Mouse (Mus musculus): ENCODE measurements around the gene Ssc5d.

DNA sequence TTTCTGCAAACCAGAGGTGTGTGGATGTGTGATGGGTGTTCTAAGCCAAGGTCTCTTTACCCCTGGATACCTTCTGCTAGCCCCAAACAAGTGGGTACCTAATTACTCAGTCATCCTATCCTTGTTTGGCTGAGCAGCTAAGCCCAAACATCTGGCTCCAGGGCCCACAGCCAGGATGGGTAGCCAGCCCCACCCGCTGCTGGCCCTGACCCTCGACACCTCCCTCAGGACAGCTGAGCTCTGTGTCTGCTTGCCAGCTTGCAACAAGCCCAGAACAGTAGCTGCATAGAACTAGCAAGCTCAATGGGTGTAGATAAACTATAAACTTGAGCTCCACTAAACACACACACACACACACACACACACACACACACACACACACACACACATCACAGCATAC, 22.3 kb downstream of the Ssc5d start:
- TF ChIP-seq GATA1 (IDR thresholded peaks at IDR 0.05; ENCODE audit: low read length) (no peak), TAL1 (IDR thresholded peaks at IDR 0.05; ENCODE audit: low read length) (no peak)
